Mouse (Mus musculus): ENCODE measurements at regions not wholly inside any gene's neighbourhood (a gene's known extent, or its start where the extent isn't known, plus 50 kb on each side); places are given as distances from the start of the nearest gene placed in this dataset.
A peak's percentile ranks its signal among the peaks of the same experiment; 100 is the strongest.

DNA sequence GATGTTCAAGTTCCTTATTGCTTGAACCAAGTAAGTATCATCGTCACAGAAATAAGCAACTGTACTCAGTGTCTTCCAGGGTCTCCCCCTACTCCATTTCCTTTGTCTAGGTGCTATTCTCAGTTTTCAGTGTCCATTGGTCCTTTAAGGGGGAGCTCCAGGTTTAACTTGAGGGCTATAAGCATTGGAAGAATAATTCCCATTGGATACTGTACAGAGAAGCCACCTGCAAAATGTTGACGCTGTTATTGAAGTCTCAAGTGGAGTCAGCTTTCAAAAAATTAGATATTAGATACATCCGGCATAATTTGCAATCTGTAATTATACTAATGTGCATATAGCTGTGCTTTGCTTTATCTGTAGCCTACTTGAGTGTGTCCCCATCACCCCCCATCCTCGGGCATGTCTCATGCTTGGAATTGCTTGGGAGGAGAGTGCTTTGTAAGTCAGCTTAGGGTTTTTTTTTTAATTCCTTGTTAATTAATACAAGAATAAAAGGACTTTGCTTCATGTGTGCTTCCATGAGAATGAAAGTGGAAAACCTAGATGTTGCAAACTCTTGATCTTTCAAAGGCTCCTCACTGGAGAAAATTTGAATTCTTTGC lies 425.6 kb upstream of the Ubash3b start:
- no peak for DNase-seq

DNA sequence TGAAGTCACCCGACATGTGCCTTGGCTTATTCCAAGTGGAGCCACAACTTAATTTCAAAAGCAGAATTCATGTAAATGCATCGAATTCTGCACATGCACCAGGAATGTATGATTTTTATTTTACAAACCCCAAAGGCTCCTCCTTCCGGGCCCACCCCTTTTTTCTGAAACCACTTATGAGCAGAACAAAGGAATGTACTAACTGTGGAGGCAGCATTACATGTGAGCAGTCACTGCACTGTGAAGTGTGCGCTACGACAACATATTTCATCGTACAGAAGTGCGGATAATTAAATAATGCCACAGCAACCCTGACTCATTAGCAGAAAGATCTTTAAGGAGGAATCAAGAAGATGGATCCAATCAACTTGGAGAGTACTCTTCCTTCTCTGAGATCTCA lies 424.8 kb upstream of the Ubash3b start:
- no peak for DNase-seq

DNA sequence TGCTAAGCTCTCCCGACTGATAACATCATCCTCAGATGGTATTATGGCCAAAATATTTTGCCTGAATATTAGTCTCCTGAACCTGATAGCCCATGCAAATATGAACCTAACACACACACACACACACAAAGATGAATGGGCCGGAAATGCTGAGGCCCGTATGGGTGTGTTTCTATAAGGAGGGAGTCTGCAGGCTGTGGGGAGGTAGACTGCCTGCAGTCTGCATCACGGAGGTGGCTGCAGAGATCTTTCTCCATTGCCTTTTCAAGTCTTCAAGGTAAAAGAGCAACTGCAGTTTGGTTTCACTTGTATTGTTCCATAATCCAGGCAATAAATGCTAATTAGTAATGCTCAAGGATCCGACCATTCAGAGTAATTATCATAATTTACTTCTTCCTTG lies 424.3 kb upstream of the Ubash3b start:
- DNase-seq = no peak

DNA sequence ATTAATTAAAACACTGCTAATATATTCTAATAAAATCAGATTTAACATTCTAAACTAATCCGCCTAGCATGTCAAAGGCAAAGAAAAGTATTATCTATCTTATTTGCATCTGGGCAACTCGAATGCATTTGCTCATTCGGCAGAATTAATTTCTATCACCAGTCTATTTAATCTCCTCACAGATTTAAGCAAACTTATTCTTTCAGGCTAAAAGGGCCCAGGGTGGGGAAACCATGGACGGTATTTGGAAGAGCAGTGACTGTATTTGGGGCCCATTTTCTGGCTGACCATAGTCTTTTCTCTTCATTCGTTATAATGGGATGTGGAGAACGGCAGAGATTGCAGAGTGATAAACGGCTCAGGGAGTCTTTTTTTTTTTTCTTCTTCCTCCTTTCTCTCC lies 423.5 kb upstream of the Ubash3b start:
- no peak for DNase-seq

DNA sequence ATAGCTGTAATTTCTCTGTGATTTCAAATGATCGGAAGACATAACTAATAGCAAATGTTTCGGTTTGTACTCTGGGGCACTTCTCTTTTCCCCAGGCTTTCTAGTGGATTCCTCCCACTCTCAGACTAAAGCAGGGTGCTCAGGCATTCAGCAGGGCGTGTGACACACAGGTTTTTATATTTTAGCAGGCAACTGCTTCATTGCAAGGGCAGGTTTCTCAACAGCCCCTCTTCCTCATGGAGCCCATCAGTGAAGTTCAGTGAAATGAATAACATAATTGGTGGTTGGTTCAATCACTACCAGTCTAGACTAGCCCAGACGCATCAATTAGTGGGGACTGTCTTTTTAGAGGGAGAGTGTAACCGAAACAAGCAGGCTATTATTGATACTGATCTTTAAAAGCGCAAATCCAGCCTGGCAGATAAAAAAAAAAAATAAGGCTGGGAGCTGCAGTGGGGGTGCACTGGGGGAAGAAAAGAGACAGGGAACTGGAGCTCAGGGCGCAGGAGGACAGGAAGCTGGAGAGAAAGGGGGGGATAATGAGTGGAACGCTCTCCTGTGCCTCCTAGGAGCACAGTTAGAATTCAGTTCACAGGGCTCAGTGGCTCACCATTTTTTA lies 422.3 kb upstream of the Ubash3b start:
- peak; percentile 48 for DNase-seq

DNA sequence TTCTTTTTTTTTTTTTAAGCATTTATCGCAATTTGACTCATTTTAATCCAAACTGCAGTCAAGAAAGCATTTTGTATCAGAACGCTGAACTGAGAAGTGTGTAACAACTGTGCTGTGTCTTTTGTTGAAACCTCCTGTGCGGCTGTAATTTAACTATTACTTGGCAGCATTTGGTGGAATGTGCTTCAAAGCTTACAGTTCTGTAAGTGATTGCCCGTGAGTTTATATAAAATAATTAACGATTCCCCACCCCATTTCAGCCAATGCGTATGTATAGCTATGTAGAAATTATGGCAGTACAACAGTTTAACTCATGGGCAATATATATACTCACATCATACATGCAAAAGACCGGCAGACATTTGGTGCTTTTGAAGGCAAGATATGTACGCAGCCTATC lies 421.8 kb upstream of the Ubash3b start:
- DNase-seq = no peak

DNA sequence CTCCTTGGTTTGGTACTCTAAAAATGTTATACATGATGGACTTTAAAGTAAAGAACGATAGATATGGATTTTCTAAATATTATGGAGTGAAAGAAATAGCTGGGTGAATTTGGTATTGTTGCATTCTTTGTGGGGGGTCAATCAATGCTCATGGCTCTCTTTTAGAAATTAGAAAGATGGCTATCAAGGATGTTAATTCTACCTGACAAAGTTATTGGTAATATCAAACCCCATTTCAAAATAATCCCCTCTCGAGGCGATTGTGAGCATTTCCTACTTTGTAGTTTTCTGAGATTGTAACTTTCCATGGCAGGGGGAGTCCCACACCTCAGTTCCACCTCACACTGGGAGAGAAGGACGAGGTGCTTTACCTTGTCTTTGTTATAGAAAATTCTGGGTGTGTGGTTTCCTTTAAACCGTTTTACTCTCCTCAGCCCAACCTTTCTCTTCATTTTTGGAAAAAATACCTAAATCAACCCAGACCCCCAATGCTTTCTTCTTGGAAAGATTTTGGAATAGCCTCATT lies 421.3 kb upstream of the Ubash3b start:
- no peak for DNase-seq

DNA sequence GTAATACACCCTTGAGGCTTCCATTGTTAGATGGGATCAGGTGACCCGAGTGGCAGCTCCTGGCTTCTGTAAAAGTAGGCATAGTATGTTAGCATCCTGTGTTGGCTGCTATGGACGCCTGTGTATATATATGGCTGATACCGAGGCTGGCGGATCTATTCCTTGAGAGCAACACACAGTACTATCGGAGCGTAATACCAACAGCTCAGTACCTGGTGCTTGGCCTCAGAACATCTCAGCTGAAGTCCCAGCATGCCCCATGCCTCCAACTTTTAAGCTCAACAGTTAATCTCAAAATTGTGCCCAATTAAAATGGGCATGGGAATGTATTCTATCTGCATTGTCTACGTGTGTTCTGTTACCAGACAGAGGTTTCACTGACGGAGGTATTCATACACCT lies 420.7 kb upstream of the Ubash3b start:
- DNase-seq = no peak

DNA sequence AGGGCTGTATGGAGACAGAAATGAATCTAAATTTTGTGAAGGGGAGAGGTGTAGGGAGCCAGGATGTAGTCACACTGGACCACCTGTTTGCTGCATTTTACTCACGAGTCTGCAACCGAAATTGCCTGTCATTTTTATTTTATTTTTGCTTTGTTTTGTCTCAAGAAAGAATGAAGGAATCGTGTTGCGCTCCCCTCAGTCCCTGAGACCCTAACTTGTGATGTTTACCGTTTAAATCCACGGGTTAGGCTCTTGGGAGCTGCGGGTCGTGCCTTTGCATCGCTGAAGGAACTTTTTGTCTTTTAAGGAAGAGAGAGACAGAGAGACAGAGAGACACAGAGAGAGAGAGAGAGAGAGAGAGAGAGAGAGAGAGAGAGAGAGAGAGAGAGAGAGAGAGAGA lies 420.2 kb upstream of the Ubash3b start:
- no peak for DNase-seq

DNA sequence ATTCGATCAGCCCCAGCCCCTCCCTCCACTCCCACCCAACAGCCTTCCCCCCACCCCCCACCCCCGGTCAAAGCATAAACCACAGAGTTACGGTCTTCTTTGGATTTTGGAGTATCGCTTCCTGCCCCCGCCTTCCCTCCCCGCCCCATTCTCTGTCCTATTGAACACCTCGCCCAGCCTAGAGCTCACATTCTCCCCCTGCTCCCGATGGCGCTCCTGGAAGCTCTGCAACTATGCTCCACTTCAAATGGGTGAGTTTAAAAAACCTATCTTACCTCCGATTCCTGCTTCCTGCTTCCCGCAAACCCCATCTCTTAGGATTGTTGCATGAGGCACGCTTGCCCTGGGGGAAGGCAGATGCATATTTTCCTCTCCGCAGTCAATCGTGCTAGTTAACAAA lies 419.7 kb upstream of the Ubash3b start:
- DNase-seq = peak; percentile 55

DNA sequence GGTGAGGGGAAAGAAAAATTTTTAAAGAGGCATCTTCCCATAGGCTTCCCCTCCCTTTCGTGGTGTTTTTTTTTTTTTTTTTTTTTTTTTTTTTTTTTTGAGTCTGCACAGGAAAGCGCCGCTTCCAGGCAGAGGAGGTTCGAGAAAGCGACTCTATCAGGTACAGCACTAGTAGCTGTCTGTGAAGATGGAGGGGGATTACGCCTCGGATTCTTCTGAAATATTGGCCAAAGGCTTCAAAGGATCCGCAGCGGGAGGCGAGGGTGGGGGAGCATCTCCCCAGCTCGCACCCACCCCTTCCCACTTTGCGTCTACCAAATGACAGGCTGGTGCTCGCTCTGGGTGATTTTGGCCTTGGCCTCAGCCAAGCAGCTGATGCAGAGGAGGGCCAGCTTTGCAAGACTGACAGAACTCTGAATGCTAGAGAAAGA lies 419.1 kb upstream of the Ubash3b start:
- DNase-seq = peak; percentile 85

DNA sequence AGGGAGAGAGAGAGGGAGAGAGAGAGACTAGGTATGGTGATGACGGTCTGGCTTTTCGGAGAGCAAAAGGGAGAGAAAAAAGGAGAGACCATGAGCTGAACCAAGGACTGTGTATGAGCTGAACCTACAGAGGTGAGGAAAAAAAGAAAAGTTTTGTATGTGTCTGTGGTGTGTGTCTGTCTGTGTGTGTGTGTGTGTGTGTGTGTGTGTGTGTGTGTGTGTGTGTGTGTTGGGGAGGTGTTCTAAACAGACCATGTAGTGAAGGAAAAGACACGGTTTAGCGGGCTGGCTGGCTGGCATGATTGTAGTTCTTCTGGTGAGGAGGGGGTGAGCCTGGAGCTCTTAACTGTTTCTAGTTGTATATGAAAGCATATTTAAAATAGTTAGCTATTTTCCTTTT lies 418.6 kb upstream of the Ubash3b start:
- no peak for DNase-seq

DNA sequence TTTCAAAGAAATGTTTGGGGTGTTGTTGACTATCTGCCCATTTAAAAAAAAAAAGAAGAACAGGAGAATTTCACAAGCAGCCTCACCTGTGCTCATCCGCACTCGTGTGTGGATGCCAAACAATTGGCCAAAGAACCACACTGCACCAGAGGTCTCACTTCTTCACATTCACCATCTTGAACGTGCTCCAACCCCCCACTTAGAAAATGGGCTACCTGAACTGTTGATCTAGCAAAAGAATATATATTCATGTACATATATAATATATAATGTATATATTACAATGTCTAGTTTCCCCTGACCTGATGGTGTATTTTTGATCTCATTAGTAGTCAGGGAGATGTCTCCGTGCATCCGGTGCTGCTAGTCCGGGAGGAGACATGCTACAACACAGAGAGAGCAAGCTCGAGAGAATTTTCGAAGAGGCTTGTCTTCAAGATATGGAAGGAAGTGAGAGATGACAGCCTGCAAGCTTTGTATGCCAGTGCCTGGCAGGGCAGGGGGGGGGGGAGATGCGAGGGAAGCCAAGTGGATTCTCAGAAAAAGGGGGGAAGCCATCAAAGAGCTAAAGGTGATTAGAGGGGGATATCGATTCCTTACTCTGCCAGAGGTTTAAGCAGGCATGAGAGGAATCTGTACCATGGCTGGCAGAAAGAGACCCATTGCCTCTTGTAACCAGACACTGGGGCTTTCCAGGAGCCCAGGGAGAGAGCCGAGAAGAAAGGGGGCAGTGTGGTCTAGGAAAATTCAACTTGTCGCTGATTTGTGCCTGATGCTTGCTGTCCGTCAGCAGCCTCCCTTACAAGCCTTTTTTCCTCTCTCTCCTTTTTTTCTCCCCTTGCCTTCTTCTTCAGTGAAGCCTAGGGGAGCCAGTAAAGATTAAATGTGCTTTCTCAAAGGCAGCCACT lies 417.9 kb upstream of the Ubash3b start:
- peak; percentile 76 for DNase-seq

DNA sequence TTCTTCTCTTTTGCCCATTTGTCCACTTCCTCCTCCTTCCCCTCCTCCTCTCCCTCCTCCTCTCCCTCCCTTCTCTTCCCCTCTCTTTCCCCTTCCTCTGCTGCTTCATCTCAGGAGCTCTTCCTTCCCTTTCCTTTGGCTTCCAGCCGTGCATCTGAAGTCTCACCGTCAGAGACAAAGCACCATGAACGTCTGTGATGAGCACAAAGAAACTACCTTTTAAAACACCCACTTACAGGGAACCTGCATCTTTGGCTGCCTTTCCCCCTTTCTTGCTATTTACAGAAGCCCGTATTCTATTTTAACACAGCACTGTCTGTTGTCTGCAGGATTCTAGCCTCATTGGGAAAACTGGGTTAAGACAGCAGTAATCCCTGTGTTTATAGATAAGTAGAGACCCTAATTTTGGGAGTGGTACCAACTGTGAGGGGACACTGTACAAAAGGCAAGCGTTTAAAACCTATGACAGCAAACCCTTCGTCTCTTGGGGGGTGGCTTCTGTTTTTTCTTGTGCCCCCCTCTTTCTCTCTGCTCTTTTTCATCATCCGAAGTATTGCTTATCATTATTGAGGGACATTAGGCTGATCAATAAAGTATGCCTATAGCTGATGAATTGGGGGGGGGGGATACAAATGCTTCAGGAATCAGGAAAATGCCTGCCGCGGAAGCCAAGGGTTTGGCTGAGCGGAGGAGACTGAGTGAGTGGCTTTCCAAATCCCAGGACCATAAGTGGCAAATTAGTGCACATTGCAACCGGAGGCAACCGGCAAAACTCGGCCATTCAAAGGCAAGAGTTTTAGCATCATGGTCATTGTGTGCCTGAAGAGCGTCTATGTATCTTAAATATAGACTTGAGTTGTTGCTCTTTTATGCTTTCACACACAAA lies 417.0 kb upstream of the Ubash3b start:
- DNase-seq = no peak

DNA sequence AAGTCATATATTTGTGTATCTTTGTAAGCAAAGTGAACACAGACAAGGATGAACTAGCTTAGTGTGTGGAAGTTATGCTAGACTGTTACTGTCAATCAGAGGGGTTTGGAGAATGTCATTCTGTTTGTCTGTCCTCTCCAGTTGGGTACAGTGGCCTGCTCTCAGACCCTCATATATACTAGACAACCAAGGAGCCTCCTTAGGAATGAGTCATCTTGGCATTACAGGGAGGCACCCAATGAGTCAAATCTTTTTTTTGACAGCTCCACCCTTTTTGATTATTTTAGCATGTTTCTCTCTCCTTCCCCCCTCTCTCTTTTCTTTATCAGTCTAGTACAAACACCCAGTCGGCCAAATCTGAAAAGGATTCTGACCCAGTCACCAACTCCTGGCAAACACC lies 416.3 kb upstream of the Ubash3b start:
- no peak for DNase-seq

DNA sequence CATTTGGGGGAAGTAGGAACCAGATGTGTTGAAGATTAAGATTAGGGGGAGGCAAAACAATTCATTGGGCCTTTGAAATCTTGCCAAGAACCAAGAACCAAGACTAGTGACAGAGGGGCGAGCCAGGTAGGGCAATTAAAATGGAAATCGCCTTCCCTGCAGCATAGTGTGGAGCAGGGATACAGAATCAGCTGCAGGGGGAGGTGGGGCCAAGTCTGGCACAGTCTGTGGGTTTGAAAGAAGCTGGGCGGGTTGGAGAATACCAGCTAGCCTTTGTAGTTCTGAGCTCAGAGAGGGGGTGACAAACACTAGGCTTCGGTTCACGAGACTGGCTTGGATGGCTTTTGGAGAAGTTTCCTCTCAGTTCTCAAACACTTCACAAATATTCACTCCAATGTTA lies 414.3 kb upstream of the Ubash3b start:
- no peak for DNase-seq

DNA sequence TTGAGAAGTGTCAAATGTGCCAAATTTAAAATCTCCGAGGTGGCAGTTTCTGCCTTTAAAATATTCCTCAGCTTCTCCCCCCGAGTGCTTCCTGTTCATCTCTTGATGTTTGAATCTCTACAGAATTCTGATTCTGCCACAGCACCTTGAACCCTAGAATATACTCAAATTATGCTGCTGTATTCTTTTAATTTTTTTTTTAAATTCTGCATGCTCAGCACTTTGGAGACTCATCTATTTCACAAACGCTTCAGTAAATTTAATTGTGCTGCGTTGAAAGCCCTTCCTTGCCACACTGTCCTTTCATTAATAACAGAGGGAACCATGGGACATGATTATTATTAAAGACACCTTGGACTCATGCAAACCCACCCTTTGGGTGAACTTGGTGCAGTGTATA lies 408.8 kb upstream of the Ubash3b start:
- DNase-seq = no peak

DNA sequence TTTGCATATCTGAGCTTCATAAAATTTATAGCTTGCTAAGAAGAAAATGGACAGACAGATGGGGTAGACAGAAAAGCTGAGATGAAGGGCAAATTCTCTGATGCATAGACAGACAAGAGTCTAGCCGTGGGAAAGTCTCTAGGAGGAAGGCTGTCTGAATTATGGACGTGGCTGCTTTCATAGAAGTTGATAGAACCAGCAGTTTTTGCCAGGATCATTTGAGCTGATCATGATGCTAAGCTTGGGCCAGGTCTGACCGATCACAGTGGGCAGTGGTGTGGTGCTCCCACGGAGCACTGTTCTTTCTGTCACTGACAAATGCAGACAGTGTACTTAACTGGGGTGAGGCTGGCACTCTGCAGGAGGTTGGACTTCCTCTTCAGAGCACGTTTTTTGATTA lies 405.0 kb upstream of the Ubash3b start:
- no peak for DNase-seq

DNA sequence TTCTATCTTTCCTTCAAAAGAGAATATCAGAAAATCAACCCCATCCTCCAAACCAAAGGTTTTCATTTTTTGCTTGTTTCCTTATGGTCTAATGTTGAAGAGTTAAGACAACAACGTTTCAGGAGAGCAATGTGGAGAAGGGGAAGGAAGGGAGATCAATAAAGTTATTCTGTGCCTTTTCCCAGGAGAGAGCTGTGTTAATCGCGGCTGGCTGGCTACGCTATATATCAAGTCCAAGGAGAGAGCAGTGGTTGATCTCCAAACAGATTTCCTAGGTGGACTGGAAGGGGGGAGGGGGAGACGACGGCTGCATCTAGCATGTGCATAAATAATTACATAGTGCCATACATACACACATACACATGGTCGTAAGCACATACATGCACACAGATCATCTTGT lies 404.3 kb upstream of the Ubash3b start:
- no peak for DNase-seq

DNA sequence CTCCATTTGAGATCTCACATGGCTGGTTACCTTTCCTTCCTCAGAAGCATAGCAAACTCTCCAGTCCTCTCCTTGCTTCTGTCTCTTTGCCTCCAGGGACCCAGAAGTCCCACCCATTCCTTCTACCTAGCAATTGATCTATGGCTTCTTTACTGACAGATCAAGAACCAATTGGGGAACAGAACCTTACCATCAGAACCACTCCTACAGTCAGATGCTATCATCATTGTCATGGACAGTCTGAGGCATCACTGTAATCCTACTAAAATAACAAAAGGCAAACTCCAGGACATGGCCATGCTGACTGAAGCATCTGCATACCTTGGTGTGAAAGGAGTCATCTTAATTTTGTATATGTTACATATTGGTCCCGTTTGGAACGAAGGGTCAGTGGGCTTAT lies 401.9 kb upstream of the Ubash3b start:
- DNase-seq = no peak

DNA sequence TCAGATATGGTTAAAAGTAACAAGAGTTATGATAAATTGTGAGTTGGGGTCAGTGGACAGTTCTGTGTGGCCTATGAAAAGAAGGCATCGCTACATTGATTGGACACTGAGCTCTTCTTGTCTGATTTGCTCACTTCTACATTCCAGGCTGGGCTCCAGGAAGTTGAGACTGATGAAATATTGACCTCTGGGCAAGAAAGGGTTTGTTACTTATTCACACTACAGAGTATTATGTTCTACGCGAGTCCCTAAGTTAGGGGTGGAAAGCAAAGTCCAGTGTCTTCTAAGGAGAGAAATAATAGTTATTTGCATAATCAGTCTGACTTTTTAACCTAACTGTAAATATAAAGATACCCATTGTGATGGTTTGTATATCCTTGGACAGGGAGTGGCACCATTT lies 397.0 kb upstream of the Ubash3b start:
- DNase-seq = no peak

DNA sequence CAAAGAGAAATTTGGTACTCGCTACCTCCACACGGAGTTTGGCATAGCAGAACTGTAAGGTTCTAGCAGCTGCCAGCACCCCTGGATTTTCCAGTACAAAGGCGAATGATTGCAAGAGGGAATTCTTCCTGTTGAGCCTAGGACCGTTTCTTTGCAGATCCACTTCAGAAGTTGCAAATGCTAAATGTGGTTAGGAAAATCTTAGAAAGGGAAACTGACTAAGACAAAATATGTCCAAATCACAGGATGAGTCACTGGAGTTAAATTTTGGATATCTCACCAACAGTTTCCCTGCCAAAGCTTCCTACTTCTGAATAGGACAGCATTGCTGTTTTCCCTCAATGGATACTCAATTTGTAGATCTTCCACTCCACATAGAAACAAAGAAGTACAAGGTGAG lies 395.4 kb upstream of the Ubash3b start:
- peak; percentile 28 for DNase-seq

DNA sequence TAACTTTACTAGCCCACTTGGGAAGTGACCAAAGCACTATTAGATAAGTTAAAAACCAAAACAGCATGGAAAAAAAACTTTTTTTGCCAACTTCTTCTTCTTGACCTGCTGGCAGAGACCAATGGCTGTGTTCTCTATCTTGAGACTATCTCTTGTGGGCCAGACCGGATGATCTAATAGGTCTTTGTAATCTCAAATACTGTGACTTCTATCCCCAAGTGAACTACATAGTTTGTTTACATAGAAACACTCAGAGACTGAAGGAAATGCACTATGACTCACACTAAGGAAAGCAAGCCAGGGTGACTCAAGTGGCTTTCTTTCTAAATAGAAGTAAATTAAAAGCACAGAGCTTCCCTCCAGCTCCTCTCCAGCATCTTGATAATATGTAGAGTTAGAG lies 384.3 kb upstream of the Ubash3b start:
- DNase-seq = no peak

Data from right cerebral cortex, adult 18-20 months (tissue).